Mouse (Mus musculus) embryonic facial prominence, embryonic 15.5 days (tissue): ENCODE data around the gene Hoxa3. TPM values are rescaled to one million over a fixed set of nuclear protein-coding genes. Genes with fewer than 3 reads are reported as not detected.

Experiments
- ATAC-seq: fragments of 200-750 bp; cut with Nextera tagmentation; 2 replicates; pipeline ENCODE4 v1.8.0; 2017; ENCODE audit warnings: low read depth, moderate TSS enrichment; ENCODE audit not compliant: insufficient number of reproducible peaks, low FRiP score, low TSS enrichment
- H3K27ac ChIP-seq: fragments of 300-500 bp; sonication (generic); replicated peaks from 2 replicates; pipeline ENCODE4 v1.5.1; 2015; ENCODE audit warnings: mild to moderate bottlenecking, inconsistent platforms
- H3K27me3 ChIP-seq: fragments of 300-500 bp; sonication (generic); 2 replicates; pipeline ENCODE4 v1.6.1; 2015; ENCODE audit warnings: inconsistent platforms
- H3K36me3 ChIP-seq: fragments of 300-500 bp; sonication (generic); 2 replicates; pipeline ENCODE4 v1.6.1; 2015; ENCODE audit warnings: mild to moderate bottlenecking, inconsistent platforms
- H3K4me1 ChIP-seq: fragments of 300-500 bp; sonication (generic); 2 replicates; pipeline ENCODE4 v1.6.1; 2015; ENCODE audit warnings: inconsistent platforms
- H3K4me2 ChIP-seq: fragments of 300-500 bp; sonication (generic); replicated peaks from 2 replicates; pipeline ENCODE4 v1.6.1; 2015; ENCODE audit warnings: mild to moderate bottlenecking, inconsistent platforms
- H3K4me3 ChIP-seq: fragments of 300-500 bp; sonication (generic); replicated peaks from 2 replicates; pipeline ENCODE4 v1.5.1; 2015; ENCODE audit warnings: mild to moderate bottlenecking, inconsistent platforms
- H3K9ac ChIP-seq: fragments of 300-500 bp; sonication (generic); 2 replicates; pipeline ENCODE4 v1.6.1; 2015; ENCODE audit warnings: inconsistent platforms
- H3K9me3 ChIP-seq: fragments of 300-500 bp; sonication (generic); replicated peaks from 2 replicates; pipeline ENCODE4 v1.6.1; 2016; ENCODE audit warnings: inconsistent platforms
- WGBS: fragments of 180-500 bp; shearing (Covaris S2); methylation state at CpG from one replicate; pipeline ENCODE4 v1.1.7; 2015; 5-methylcytosine and 5-hydroxymethylcytosine counted together
- polyA plus RNA-seq: library from polyadenylated mRNA; unstranded; fragments of >200 nt; fragmentation: Nextera tagmentation; extraction: Ambion mirVana; gene quantifications from 2 replicates; pipeline ENCODE4 v1.2.1, GENCODE M21; 2015

Hoxa3 gene
- polyA plus RNA-seq, result 0.11 and 0.13 TPM in 2 replicates

DNA sequence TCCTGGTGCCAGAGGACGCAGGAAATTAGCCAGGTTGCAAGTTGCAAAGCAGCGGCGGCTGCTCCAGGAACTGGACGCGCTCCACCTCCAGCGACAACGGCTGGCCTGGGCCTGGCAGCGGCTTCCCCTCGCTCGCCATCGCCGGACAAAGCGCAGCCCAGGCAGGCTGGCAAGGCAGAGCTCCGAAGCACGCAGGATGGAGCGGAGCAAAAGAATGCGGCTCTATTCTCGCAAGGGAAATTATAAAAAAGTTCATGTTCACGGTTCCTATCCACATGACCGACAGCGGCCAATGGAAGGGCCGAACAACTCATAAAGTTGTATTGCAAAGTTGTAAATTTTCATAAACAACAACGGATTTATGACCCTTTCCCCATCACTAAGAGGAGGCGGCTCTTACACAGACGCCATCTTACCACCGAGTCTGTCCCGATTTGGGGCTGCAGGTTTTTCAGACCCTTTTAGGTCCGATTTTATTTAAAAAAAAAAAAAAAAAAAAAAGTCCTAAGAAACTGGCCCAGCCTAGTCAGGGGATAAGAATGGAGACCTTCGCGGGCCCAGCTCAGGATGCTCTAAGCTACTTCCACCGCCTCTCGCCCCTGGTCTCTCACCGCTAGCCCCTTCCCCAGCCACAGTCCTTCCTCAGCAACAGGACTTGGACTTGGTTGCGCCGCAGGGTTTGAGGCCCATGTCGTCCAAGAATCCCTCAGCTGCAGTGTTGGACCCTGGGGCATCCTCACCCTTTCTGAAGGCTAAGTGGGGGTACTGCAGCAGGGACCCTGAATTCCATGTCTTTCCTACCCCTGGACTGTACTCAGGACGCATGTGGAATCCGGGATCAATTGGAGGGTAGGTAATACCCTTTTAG lies at the start of gene Hoxa3, which contains the start of gene Gm28308:
Gene Hoxa3, minus strand, starts transcription at position 218 of the 868 bp plus-strand sequence.
Gene Gm28308, minus strand, starts transcription at position 221 of the 868 bp plus-strand sequence.
- H3K9ac ChIP-seq, result no peak within 1 kb of the TSS
- ATAC-seq, result no peak
- H3K4me2 ChIP-seq, result no peak within 1 kb of the TSS
- peaks cover 99% of the 10 kb centered on the region for H3K27me3 ChIP-seq
- peaks cover 32% of the 10 kb centered on the region for H3K4me1 ChIP-seq
- no peak within 1 kb of the TSS for H3K27ac ChIP-seq
- H3K9me3 ChIP-seq, result no peaks in the 10 kb centered on the region
- H3K36me3 ChIP-seq, result no peaks in the 10 kb centered on the region
- 2% methylated on average over 38 of the region's 38 CpGs for WGBS
- peak within 1 kb of the TSS; percentile 24 for H3K4me3 ChIP-seq

DNA sequence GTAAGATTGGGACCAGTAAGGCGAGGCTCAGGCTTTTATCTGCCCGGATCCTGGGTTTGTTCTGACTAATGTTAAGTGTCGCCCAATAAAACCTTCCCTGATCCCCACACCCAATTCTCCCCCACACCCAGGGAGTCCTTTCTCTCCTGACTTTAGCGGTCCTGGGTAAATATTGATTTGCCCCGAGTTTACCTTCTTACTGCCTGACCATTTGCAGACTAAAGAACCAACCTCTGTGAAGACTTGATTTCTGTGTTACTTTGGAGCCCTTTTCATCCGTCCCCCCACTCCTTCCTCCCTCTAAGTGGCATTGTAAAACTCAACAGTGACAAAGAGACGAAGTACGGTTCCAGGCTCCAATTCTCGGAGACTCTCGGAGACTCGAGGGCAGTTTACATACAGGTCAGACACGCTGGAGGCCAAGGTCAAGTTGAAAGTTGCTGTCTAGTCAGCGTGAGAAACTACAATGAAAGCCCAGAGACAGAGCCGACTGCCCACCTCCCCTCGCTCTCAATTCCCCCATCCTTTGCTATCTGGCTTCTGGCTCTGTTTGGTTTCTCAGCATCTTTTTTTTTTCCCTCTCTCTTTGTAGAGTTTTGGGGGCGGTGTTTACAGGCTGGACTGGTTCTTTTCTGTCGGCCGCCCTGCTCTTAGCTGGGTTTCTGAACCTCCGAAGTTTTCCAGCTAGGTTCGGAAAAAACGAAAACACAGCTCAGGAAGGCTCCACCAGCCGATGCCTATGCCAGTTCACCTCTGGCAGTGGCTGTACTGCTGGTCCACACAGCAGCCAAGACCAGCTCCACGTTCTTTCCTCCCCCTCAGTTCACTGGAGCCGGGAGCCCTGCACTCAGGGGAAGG lies 49.6 kb upstream of the Hoxa3 start:
- no peak overlapping the region for H3K9ac ChIP-seq
- H3K36me3 ChIP-seq, result no peaks in the 10 kb centered on the region
- H3K27me3 ChIP-seq, result peaks cover 94% of the 10 kb centered on the region
- no peak overlapping the region for H3K27ac ChIP-seq
- no peaks in the 10 kb centered on the region for H3K9me3 ChIP-seq
- WGBS, result 2% methylated on average over 24 of the region's 24 CpGs
- H3K4me1 ChIP-seq, result peaks cover 15% of the 10 kb centered on the region
- ATAC-seq, result no peak
- no peak overlapping the region for H3K4me2 ChIP-seq
- no peak overlapping the region for H3K4me3 ChIP-seq

GRCm38 (mm10) chr6:52261751-52262462 lies 48.8 kb upstream of the Hoxa3 start:
- no peak overlapping the region for H3K27ac ChIP-seq

DNA sequence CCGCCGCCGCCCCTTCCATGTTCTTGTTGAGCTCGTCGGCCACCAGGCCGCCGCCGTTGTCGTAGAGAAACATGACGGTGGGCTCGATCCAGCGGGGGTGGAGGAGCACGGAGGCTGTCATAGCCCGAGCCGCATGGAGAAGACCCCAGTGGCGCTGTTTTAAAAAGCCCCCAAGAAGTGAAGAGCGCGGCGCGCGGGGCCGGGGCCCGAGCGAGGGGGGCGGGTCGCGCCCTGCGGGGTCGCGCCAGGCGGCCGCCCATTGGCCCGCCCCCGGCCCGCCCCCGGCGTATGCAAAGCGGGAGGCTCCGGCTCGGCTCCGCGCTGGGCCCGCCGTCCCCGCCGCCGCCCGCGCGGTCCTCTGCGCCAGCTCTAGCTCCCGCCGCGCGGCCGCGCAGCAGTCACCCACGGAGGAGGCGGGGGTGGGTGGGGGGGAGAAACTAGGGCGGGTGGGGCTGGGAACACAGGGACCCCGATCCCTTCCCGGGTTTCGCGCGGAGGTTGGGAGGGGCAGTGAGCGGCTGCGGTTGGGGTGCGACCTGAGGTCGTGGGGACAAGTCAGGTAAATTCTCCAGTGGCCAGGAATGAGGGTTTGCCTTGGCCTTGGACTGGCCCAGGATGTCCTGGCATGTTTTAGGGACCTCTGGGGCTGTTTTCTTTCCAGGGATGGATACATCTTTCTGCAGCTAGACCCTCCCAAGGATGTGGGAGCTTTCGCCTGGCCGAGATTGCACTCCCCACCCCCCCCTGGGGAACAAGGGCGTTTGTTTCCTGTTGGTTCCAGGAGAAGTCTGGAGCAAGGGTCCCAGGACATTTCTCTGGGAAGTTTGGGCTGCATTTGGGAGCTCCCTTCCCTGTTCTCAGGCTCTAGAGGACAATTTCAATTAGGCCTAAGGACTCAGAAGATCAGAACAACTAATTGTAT lies 47.8 kb upstream of the Hoxa3 start, which contains the start of gene Hoxa13:
Gene Hoxa13, minus strand, starts transcription at position 227 of the 922 bp plus-strand sequence.
- Histone ChIP-seq H3K4me2 (peak within 1 kb of the TSS; percentile 70), H3K9ac (no peak within 1 kb of the TSS), H3K9me3 (no peaks in the 10 kb centered on the region), H3K27ac (no peak within 1 kb of the TSS), H3K27me3 (peaks cover 94% of the 10 kb centered on the region), H3K4me1 (peaks cover 15% of the 10 kb centered on the region), H3K4me3 (peak within 1 kb of the TSS; percentile 43), H3K36me3 (no peaks in the 10 kb centered on the region)
- ATAC-seq, result 0 out of 2 replicates have a peak, but pooled peaks have one; percentile 19
- WGBS, result 2% methylated on average over 53 of the region's 72 CpGs

More at GRCm38 (mm10) chr6:52261751-52262462, 48.8 kb upstream of the Hoxa3 start:
- H3K9ac ChIP-seq, result no peak overlapping the region
- H3K4me3 ChIP-seq, result no peak overlapping the region
- no peak for ATAC-seq
- 2% methylated on average over 9 of the region's 9 CpGs for WGBS
- H3K4me1 ChIP-seq, result peaks cover 15% of the 10 kb centered on the region
- no peaks in the 10 kb centered on the region for H3K9me3 ChIP-seq
- no peak overlapping the region for H3K4me2 ChIP-seq
- H3K36me3 ChIP-seq, result no peaks in the 10 kb centered on the region
- peaks cover 96% of the 10 kb centered on the region for H3K27me3 ChIP-seq

- under 1% methylated on average over 39 of the region's 39 CpGs for WGBS
- Histone ChIP-seq H3K27me3 (peaks cover 92% of the 10 kb centered on the region), H3K4me1 (peaks cover 15% of the 10 kb centered on the region), H3K9ac (no peak overlapping the region), H3K36me3 (no peaks in the 10 kb centered on the region), H3K4me3 (peak overlapping the region; percentile 43), H3K4me2 (peak overlapping the region; percentile 70), H3K27ac (no peak overlapping the region), H3K9me3 (no peaks in the 10 kb centered on the region)
- ATAC-seq, result no peak
Measured at GRCm38 (mm10) chr6:52259811-52260261, 46.7 kb upstream of the Hoxa3 start.

DNA sequence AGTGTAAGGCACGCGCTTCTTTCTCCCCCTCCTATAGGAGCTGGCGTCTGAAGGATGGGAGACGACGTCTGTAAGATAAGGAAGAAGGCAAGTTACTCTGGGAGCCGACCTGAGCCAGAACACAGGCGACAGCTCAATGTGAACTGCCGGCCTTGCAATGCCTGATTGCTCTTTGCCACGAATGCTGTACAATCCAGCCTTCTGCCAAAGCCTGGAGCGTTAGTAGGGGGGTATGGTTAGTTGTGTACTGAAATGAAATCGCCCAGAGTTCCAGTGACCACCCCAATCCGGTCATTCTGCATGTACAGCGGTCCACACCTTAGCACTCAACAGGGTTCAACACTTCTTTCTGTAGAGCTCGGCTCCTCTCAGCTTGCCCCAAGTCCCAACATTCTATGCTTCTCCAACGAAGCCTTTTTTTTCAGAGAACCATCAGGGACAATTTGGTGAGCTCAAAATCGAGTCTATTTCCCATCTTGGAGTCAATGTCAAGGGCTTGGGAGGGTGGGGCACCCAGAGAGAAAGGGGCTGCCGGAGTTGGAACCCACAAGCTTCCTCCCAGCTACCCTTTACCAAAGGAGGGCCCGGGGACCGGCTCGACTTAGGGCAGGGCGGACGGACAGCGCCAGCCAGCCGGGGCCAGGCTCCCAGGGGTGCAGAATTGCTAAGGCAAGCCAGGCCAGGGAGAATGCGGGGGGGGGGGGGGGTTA lies 46.1 kb upstream of the Hoxa3 start:
- Histone ChIP-seq H3K4me2 (no peak overlapping the region), H3K27ac (no peak overlapping the region), H3K4me1 (peaks cover 15% of the 10 kb centered on the region), H3K36me3 (no peaks in the 10 kb centered on the region), H3K4me3 (no peak overlapping the region), H3K9ac (no peak overlapping the region), H3K27me3 (peaks cover 89% of the 10 kb centered on the region), H3K9me3 (no peaks in the 10 kb centered on the region)
- ATAC-seq, result no peak
- 1% methylated on average over 25 of the region's 25 CpGs for WGBS

DNA sequence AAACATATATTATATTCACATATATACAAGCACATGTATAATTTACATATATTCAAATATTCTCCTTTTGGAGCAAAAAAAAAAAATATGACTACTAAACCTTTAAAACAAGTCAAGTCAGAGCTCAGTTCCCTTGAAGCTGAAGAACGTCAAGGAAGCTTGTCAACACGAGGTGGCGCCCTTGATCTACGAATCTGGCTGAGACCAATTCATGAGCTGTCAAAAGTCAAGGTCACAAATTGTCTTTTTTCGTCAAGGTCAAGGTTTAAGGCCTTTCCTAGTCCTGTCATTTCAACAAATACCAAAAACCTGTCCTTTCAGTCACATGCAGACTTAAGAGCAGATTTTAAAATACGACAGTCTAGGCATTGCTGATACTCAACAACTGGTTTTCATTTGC lies 43.8 kb upstream of the Hoxa3 start:
- Histone ChIP-seq H3K4me3 (no peak overlapping the region), H3K27me3 (peaks cover 89% of the 10 kb centered on the region), H3K4me1 (peaks cover 20% of the 10 kb centered on the region), H3K4me2 (no peak overlapping the region), H3K36me3 (no peaks in the 10 kb centered on the region), H3K9me3 (no peaks in the 10 kb centered on the region), H3K27ac (no peak overlapping the region), H3K9ac (no peak overlapping the region)
- no peak for ATAC-seq
- 0% methylated on average over 6 of the region's 6 CpGs for WGBS

- 1% methylated on average over 59 of the region's 59 CpGs for WGBS
- Histone ChIP-seq H3K27ac (no peak overlapping the region), H3K9me3 (no peaks in the 10 kb centered on the region), H3K4me1 (peaks cover 5% of the 10 kb centered on the region; the same call in 1 of the 2 replicates), H3K4me3 (peak overlapping the region; percentile 16), H3K36me3 (no peaks in the 10 kb centered on the region), H3K4me2 (no peak overlapping the region), H3K9ac (no peak overlapping the region), H3K27me3 (peaks cover 89% of the 10 kb centered on the region)
- no peak for ATAC-seq
Measured at GRCm38 (mm10) chr6:52253511-52254500, 40.7 kb upstream of the Hoxa3 start.
